Mouse (Mus musculus) stomach, postnatal 0 days (tissue): ENCODE measurements at regions not wholly inside any gene's neighbourhood (a gene's known extent, or its start where the extent isn't known, plus 50 kb on each side); places are given as distances from the start of the nearest gene placed in this dataset.

Source experiments
- CTCF ChIP-seq: IDR thresholded peaks from 2 replicates; pipeline ENCODE4 v1.5.1; 2016; ENCODE audit warnings: antibody characterized with exemption, low read depth, mild to moderate bottlenecking, moderate library complexity
- EP300 ChIP-seq: optimal IDR thresholded peaks from 2 replicates; pipeline ENCODE3; 2016; ENCODE audit warnings: antibody characterized with exemption

DNA sequence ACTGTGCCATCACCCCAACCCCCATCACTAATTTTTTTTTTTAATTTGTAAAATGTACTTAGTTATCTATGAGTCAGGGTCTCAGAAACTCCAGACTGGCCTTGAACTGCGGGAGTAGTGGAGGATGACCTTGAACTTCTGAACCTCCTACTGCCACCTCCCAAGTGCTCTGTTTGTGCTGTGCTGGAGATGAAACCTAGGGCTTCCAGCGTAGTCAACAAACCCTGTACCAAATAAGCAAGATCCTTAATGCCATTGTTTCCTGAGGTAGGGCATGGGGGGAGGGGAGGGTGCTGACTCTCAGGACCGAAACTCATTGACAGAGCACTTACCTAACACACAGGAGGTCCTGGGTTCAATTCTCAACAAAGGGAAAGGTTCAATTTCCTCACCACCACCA is 93.5 kb upstream of the Castor2 start:
- TF ChIP-seq CTCF (no peak), EP300 (no peak)
